Mouse (Mus musculus) lung, embryonic 14.5 days (tissue): Measurements from ENCODE around the gene Ptpn21. TPM values are rescaled to one million over a fixed set of nuclear protein-coding genes. Genes with fewer than 3 reads are reported as not detected.

ENCODE experiments used
- ATAC-seq: fragments of 200-750 bp; cut with Nextera tagmentation; 2 replicates; pipeline ENCODE4 v1.8.0; 2017; ENCODE audit warnings: mild to moderate bottlenecking, moderate TSS enrichment, moderate library complexity; ENCODE audit not compliant: insufficient read depth
- DNase-seq: peaks from one replicate; pipeline ENCODE4 v3.0.0-alpha.2; 2015
- H3K27ac ChIP-seq: fragments of 300-500 bp; sonication (generic); 2 replicates; pipeline ENCODE4 v1.5.1; 2014; ENCODE audit warnings: low read depth, mild to moderate bottlenecking, moderate library complexity
- H3K27me3 ChIP-seq: fragments of 300-500 bp; sonication (generic); 2 replicates; pipeline ENCODE4 v1.6.1; 2014; ENCODE audit warnings: low read length, control low read depth; ENCODE audit not compliant: insufficient read depth
- H3K36me3 ChIP-seq: fragments of 300-500 bp; sonication (generic); 2 replicates; pipeline ENCODE4 v1.6.1; 2014; ENCODE audit warnings: control low read depth; ENCODE audit not compliant: insufficient read depth
- H3K4me1 ChIP-seq: fragments of 300-500 bp; sonication (generic); 2 replicates; pipeline ENCODE4 v1.6.1; 2014; ENCODE audit warnings: antibody characterized with exemption, control low read depth; ENCODE audit not compliant: insufficient read depth
- H3K4me2 ChIP-seq: fragments of 300-500 bp; sonication (generic); 2 replicates; pipeline ENCODE4 v1.6.1; 2014; ENCODE audit warnings: mild to moderate bottlenecking
- H3K4me3 ChIP-seq: fragments of 300-500 bp; sonication (generic); 2 replicates; pipeline ENCODE4 v1.5.1; 2014; ENCODE audit warnings: low read depth, low read length
- H3K9ac ChIP-seq: fragments of 300-500 bp; sonication (generic); 2 replicates; pipeline ENCODE4 v1.6.1; 2014
- H3K9me3 ChIP-seq: fragments of 300-500 bp; sonication (generic); 2 replicates; pipeline ENCODE4 v1.6.1; 2016; ENCODE audit warnings: low read depth, low read length, control low read depth
- CTCF ChIP-seq: IDR thresholded peaks from 2 replicates; pipeline ENCODE4 v1.5.1; 2016; ENCODE audit warnings: antibody characterized with exemption, low read depth
- WGBS: fragments of 180-500 bp; shearing (Covaris S2); extraction: QIAGEN DNeasy Blood & Tissue Kit; methylation state at CpG from one replicate; pipeline ENCODE4 v1.1.7; 2014; 5-methylcytosine and 5-hydroxymethylcytosine counted together
- polyA plus RNA-seq: library from polyadenylated mRNA; unstranded; fragments of >200 nt; fragmentation: Nextera tagmentation; extraction: Ambion mirVana; gene quantifications from 2 replicates; pipeline ENCODE4 v1.2.1, GENCODE M21; 2014

Gene Ptpn21
- polyA plus RNA-seq, 1 experiment from 2014 or later = 13.4 TPM

GRCm38 (mm10) chr12:98747380-98747753, 10.2 kb upstream of the Ptpn21 start:
- no peaks in the 10 kb centered on the region for H3K27me3 ChIP-seq
- peak overlapping the region; percentile 93 for H3K4me3 ChIP-seq
- H3K9me3 ChIP-seq = no peaks in the 10 kb centered on the region
- WGBS = 0% methylated on average over 14 of the region's 14 CpGs
- peak overlapping the region; percentile 89 for H3K27ac ChIP-seq
- ATAC-seq (peak; percentile 56; the same call in 1 of the 2 replicates), DNase-seq (peak; percentile 49)
- no peak for TF ChIP-seq CTCF
- H3K4me1 ChIP-seq = 0 out of 2 replicates have a peak, but pooled peaks cover 7% of the 10 kb centered on the region
- peaks cover 6% of the 10 kb centered on the region; the same call in 1 of the 2 replicates for H3K36me3 ChIP-seq
- H3K4me2 ChIP-seq = peak overlapping the region; percentile 65
- peak overlapping the region; percentile 89 for H3K9ac ChIP-seq

- TF ChIP-seq CTCF = peak; percentile 71
- H3K36me3 ChIP-seq = peaks cover 6% of the 10 kb centered on the region; the same call in 1 of the 2 replicates
- no peaks in the 10 kb centered on the region for H3K27me3 ChIP-seq
- under 1% methylated on average over 83 of the region's 87 CpGs for WGBS
- H3K4me3 ChIP-seq = peak within 1 kb of the TSS; percentile 93
- DNase-seq (peak; percentile 98), ATAC-seq (peak; percentile 89)
- peak within 1 kb of the TSS; percentile 89 for H3K9ac ChIP-seq
- 0 out of 2 replicates have a peak, but pooled peaks cover 7% of the 10 kb centered on the region for H3K4me1 ChIP-seq
- peak within 1 kb of the TSS; percentile 65 for H3K4me2 ChIP-seq
- H3K9me3 ChIP-seq = no peaks in the 10 kb centered on the region
- peak within 1 kb of the TSS; percentile 89 for H3K27ac ChIP-seq
Measured at GRCm38 (mm10) chr12:98746746-98747379, 9.7 kb upstream of the Ptpn21 start, which contains the start of gene Zc3h14. Gene Zc3h14, plus strand, starts transcription at chr12:98746964.

GRCm38 (mm10) chr12:98746131-98746530, 8.9 kb upstream of the Ptpn21 start:
- H3K4me1 ChIP-seq = 0 out of 2 replicates have a peak, but pooled peaks cover 10% of the 10 kb centered on the region
- peak; percentile 59 for ATAC-seq
- no peak overlapping the region for H3K4me3 ChIP-seq
- no peaks in the 10 kb centered on the region for H3K27me3 ChIP-seq
- no peak overlapping the region for H3K27ac ChIP-seq
- H3K9ac ChIP-seq = no peak overlapping the region
- no peak overlapping the region for H3K4me2 ChIP-seq
- H3K36me3 ChIP-seq = peaks cover 6% of the 10 kb centered on the region; the same call in 1 of the 2 replicates
- peak; percentile 74 for DNase-seq
- WGBS = 25% methylated on average over 2 of the region's 2 CpGs
- peak; percentile 71 for TF ChIP-seq CTCF
- no peaks in the 10 kb centered on the region for H3K9me3 ChIP-seq

GRCm38 (mm10) chr12:98745626-98746025, 8.4 kb upstream of the Ptpn21 start:
- H3K36me3 ChIP-seq = peaks cover 6% of the 10 kb centered on the region; the same call in 1 of the 2 replicates
- H3K27ac ChIP-seq = no peak overlapping the region
- H3K9ac ChIP-seq = no peak overlapping the region
- H3K4me2 ChIP-seq = no peak overlapping the region
- TF ChIP-seq CTCF = no peak
- no peak for ATAC-seq
- H3K9me3 ChIP-seq = no peaks in the 10 kb centered on the region
- no peaks in the 10 kb centered on the region for H3K27me3 ChIP-seq
- H3K4me3 ChIP-seq = no peak overlapping the region
- DNase-seq = no peak
- H3K4me1 ChIP-seq = 0 out of 2 replicates have a peak, but pooled peaks cover 10% of the 10 kb centered on the region
- WGBS = 52% methylated on average over 4 of the region's 4 CpGs

- Histone ChIP-seq H3K9me3 (no peaks in the 10 kb centered on the region), H3K36me3 (no peaks in the 10 kb centered on the region), H3K27me3 (no peaks in the 10 kb centered on the region), H3K9ac (no peak overlapping the region), H3K4me3 (no peak overlapping the region), H3K27ac (peak overlapping the region; percentile 80), H3K4me2 (no peak overlapping the region), H3K4me1 (peaks cover 9% of the 10 kb centered on the region)
- TF ChIP-seq CTCF = no peak
- whole genome bisulfite sequencing = 35% methylated on average over 3 of the region's 3 CpGs
- ATAC-seq (peak; percentile 50), DNase-seq (peak; percentile 83)
Measured at GRCm38 (mm10) chr12:98741011-98741501, 3.9 kb upstream of the Ptpn21 start.

- Histone ChIP-seq H3K27me3 (no peaks in the 10 kb centered on the region), H3K9me3 (no peaks in the 10 kb centered on the region), H3K4me3 (peak overlapping the region; percentile 81), H3K27ac (peak overlapping the region; percentile 98), H3K9ac (peak overlapping the region; percentile 95), H3K4me2 (peak overlapping the region; percentile 68), H3K36me3 (no peaks in the 10 kb centered on the region), H3K4me1 (peaks cover 19% of the 10 kb centered on the region)
- 7% methylated on average over 7 of the region's 7 CpGs for WGBS
- TF ChIP-seq CTCF = no peak
- ATAC-seq (peak; percentile 67), DNase-seq (peak; percentile 68)
Measured at GRCm38 (mm10) chr12:98737801-98738350, 671 bp upstream of the Ptpn21 start.
